Mouse (Mus musculus) central nervous system, embryonic 18 days (tissue): ENCODE data around the gene Cenpj. TPM values are rescaled to one million over a fixed set of nuclear protein-coding genes. Genes with fewer than 3 reads are reported as not detected.

Experiments used
- polyA plus RNA-seq: library from polyadenylated mRNA; depleted of rRNA; stranded (reverse); fragments of >200 nt; gene quantifications from 2 replicates; pipeline ENCODE4 v1.2.3, GENCODE M21; 2012; rRNA removed

The Cenpj gene
- 8.1 and 8.6 TPM in 2 replicates for polyA plus RNA-seq

DNA sequence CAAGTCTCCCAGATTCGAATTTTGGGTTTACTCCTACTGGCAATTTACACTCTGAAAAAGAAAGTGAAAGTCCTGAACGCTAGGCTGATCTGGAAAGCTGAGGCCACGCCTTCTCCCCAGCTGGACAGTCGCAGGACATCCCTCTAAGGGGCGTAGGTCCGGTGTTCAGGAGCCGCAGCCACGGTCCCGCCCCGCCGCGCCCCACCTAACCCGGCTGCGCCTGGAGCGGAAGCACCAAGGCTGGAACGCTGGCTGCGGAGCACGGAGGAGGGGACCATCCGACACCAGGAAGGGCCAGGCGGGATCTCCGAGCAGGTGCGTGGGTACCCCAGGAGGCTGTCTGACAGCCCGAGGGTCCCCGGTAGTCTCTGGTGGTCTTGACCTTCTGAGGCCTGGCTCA, at the start of gene Cenpj, which contains the start of gene Parp4:
Gene Cenpj (minus strand): TSS at position 10 of the 400 bp plus-strand sequence.
Gene Parp4 (plus strand): TSS at position 204 of the 400 bp plus-strand sequence.

Other genes starting within 250 kb of the Cenpj start
- 0.23 and 0.25 TPM in 2 replicates for gene Atp12a, start 210.4 kb downstream of the Cenpj start, polyA plus RNA-seq
- 0.49 and 0.56 TPM in 2 replicates for gene Rnf17, start 172.8 kb downstream of the Cenpj start, polyA plus RNA-seq
- 1.2 and 1.7 TPM in 2 replicates for gene Parp4, start 194 bp upstream of the Cenpj start, polyA plus RNA-seq
- gene Mphosph8, start 92.8 kb upstream of the Cenpj start, polyA plus RNA-seq, result 28.4 and 31.0 TPM in 2 replicates
- gene Pspc1, start 202.9 kb upstream of the Cenpj start, polyA plus RNA-seq, result 62.5 and 71.8 TPM in 2 replicates
- gene Zmym5, start 236.3 kb upstream of the Cenpj start, polyA plus RNA-seq, result 29.7 and 32.0 TPM in 2 replicates